Mouse (Mus musculus) CH12.LX (cell line): ENCODE data around the gene Ppp4r2.

Experiments
- CHD2 ChIP-seq: IDR thresholded peaks from 2 replicates; pipeline ENCODE4 v1.6.1; 2011; ENCODE audit warnings: low read length, improper control_type of control experiment
- CTCF ChIP-seq, 2 experiments: IDR thresholded peaks in 1 of 2; conservative IDR thresholded peaks in 1 of 2; 2 replicates each; pipeline ENCODE4 v1.5.1; 2011 to 2012; ENCODE audit warnings: low read depth in 2 of 2, low read length in 2 of 2, improper control_type of control experiment in 1 of 2, inconsistent platforms in 1 of 2, mild to moderate bottlenecking in 1 of 2, moderate library complexity in 1 of 2
- JUND ChIP-seq: conservative IDR thresholded peaks from 2 replicates; pipeline ENCODE4 v1.6.1; 2011; ENCODE audit warnings: low read depth, low read length, improper control_type of control experiment
- POLR2A ChIP-seq: IDR thresholded peaks from 2 replicates; pipeline ENCODE4 v1.6.1; 2011; ENCODE audit warnings: low read depth, mild to moderate bottlenecking, improper control_type of control experiment, low read length
- RCOR1 ChIP-seq: conservative IDR thresholded peaks from 2 replicates; pipeline ENCODE4 v1.6.1; 2012; ENCODE audit warnings: low read depth, mild to moderate bottlenecking, inconsistent platforms, low read length, improper control_type of control experiment
- ZNF384 ChIP-seq: IDR thresholded peaks from 2 replicates; pipeline ENCODE4 v1.6.1; 2012; ENCODE audit warnings: low read depth, low read length, improper control_type of control experiment, inconsistent platforms

GRCm38 (mm10) chr6:100868863-100869262 is 35.4 kb downstream of the Ppp4r2 start:
- TF ChIP-seq CTCF (conservative IDR thresholded peaks at IDR 0.05 in 1 of 2, IDR thresholded peaks at IDR 0.05 in 1 of 2; ENCODE audit: low read depth in 2 of 2, low read length in 2 of 2) = no peak
- no peak for TF ChIP-seq POLR2A
- no peak for TF ChIP-seq RCOR1
- no peak for TF ChIP-seq CHD2
- no peak for TF ChIP-seq JUND
- no peak for TF ChIP-seq ZNF384
